Mouse (Mus musculus): ENCODE data around the gene Mrgpra6. TPM values are rescaled to one million over a fixed set of nuclear protein-coding genes. Genes with fewer than 3 reads are reported as not detected.

Mrgpra6 gene
- total and polyA plus RNA-seq, 3 experiments, result not detected

- no peak for DNase-seq (ENCODE audit: extremely low read depth)
- H3K9me3 ChIP-seq (replicated peaks; ENCODE audit: low read length), result peaks cover 2% of the 10 kb centered on the region
- no peak for TF ChIP-seq UBTF (IDR thresholded peaks at IDR 0.05; ENCODE audit: low read depth, low read length)
- peak in 1 of 2 experiments; percentile 25; a peak in 2 of 4 replicates for TF ChIP-seq CTCF (conservative IDR thresholded peaks at IDR 0.05 in 1 of 2, IDR thresholded peaks at IDR 0.05 in 1 of 2; ENCODE audit: low read depth in 2 of 2, low read length in 2 of 2)
- TF ChIP-seq POLR2A (IDR thresholded peaks at IDR 0.05; ENCODE audit: low read depth, low read length), result no peak
- no peak for TF ChIP-seq E2F4 (IDR thresholded peaks at IDR 0.05; ENCODE audit: insufficient replicate concordance, low read depth, low read length)
- TF ChIP-seq POLR2AphosphoS2 (IDR thresholded peaks at IDR 0.05; ENCODE audit: low read depth, low read length), result no peak
- dilution Hi-C loops (cut with MboI; ENCODE audit: extremely low pct_ligation_motif_present, extremely low pct_unique_long_range_greater_than_20kb, low sequenced_read_pairs), result no loop called here
- no peak overlapping the region for H3K4me3 ChIP-seq (replicated peaks in 1 of 3; ENCODE audit: low read depth in 2 of 3, low read length in 2 of 3, poor library complexity in 1 of 3)
- H3K79me2 ChIP-seq (replicated peaks; ENCODE audit: control insufficient read depth, extremely low read depth, insufficient read depth, poor library complexity, severe bottlenecking), result no peaks in the 10 kb centered on the region
- no peak overlapping the region for H3K9ac ChIP-seq (ENCODE audit: insufficient read depth, low read depth)
- H3K27ac ChIP-seq (ENCODE audit: insufficient read depth, low read depth), result no peak overlapping the region
- no peak overlapping the region for H3K4me2 ChIP-seq (ENCODE audit: insufficient read depth, low read depth, poor library complexity, severe bottlenecking)
- peaks cover 0 to 8% of the 10 kb centered on the region in 2 experiments; a peak in 2 of 4 replicates for H3K4me1 ChIP-seq (ENCODE audit: control insufficient read depth in 1 of 2, insufficient read depth in 2 of 2)
- H3K27me3 ChIP-seq (replicated peaks), result peaks cover 10% of the 10 kb centered on the region
- in situ Hi-C loops (cut with MboI; ENCODE audit: low pct_ligation_motif_present, low pct_unique_long_range_greater_than_20kb, low sequenced_read_pairs), result no loop called here
- H3K36me3 ChIP-seq (replicated peaks in 1 of 2; ENCODE audit: control insufficient read depth in 1 of 2, insufficient read depth in 1 of 2, low read length in 1 of 2), result no peaks in the 10 kb centered on the region
These were observed 49.3 kb downstream of the Mrgpra6 start for GRCm38 (mm10) chr7:47155396-47155795.

GRCm38 (mm10) chr7:47150420-47151061, 54.2 kb downstream of the Mrgpra6 start:
- no peaks in the 10 kb centered on the region for H3K79me2 ChIP-seq (replicated peaks; ENCODE audit: control insufficient read depth, extremely low read depth, insufficient read depth, poor library complexity, severe bottlenecking)
- no peak overlapping the region for H3K4me3 ChIP-seq (replicated peaks in 1 of 3; ENCODE audit: low read depth in 2 of 3, low read length in 2 of 3, poor library complexity in 1 of 3)
- H3K9me3 ChIP-seq (replicated peaks; ENCODE audit: low read length), result peaks cover 1% of the 10 kb centered on the region
- H3K27me3 ChIP-seq (replicated peaks), result peaks cover 6% of the 10 kb centered on the region
- no peak overlapping the region for H3K9ac ChIP-seq (ENCODE audit: insufficient read depth, low read depth)
- peak overlapping the region; percentile 84; the same call in 1 of the 2 replicates for H3K4me2 ChIP-seq (ENCODE audit: insufficient read depth, low read depth, poor library complexity, severe bottlenecking)
- dilution Hi-C loops (cut with MboI; ENCODE audit: extremely low pct_ligation_motif_present, extremely low pct_unique_long_range_greater_than_20kb, low sequenced_read_pairs) (no loop called here), in situ Hi-C loops (cut with MboI; ENCODE audit: low pct_ligation_motif_present, low pct_unique_long_range_greater_than_20kb, low sequenced_read_pairs) (no loop called here)
- H3K27ac ChIP-seq (ENCODE audit: insufficient read depth, low read depth), result no peak overlapping the region
- no peaks in the 10 kb centered on the region for H3K36me3 ChIP-seq (replicated peaks in 1 of 2; ENCODE audit: control insufficient read depth in 1 of 2, insufficient read depth in 1 of 2, low read length in 1 of 2)
- TF ChIP-seq HCFC1 (IDR thresholded peaks at IDR 0.05; ENCODE audit: low read depth, low read length), result no peak
- TF ChIP-seq USF2 (conservative IDR thresholded peaks at IDR 0.05; ENCODE audit: low read depth, low read length), result no peak
- peak; percentile 79 for TF ChIP-seq ZC3H11A (IDR thresholded peaks at IDR 0.05; ENCODE audit: low read depth, low read length)
- TF ChIP-seq RAD21 (IDR thresholded peaks at IDR 0.05; ENCODE audit: low read depth, low read length), result peak; percentile 99
- no peak for TF ChIP-seq CHD2 (IDR thresholded peaks at IDR 0.05; ENCODE audit: low read length)
- TF ChIP-seq BHLHE40 (IDR thresholded peaks at IDR 0.05; ENCODE audit: low read depth, low read length), result no peak
- no peak for TF ChIP-seq POLR2AphosphoS2 (IDR thresholded peaks at IDR 0.05; ENCODE audit: low read depth, low read length)
- TF ChIP-seq CTCF (conservative IDR thresholded peaks at IDR 0.05 in 1 of 2, IDR thresholded peaks at IDR 0.05 in 1 of 2; ENCODE audit: low read depth in 2 of 2, low read length in 2 of 2), result peak; percentile 85 to 91
- TF ChIP-seq SMC3 (IDR thresholded peaks at IDR 0.05; ENCODE audit: low read depth, low read length), result peak; percentile 86
- TF ChIP-seq NRF1 (IDR thresholded peaks at IDR 0.05; ENCODE audit: low read depth, low read length), result no peak
- TF ChIP-seq CHD1 (IDR thresholded peaks at IDR 0.05; ENCODE audit: low read depth, low read length), result no peak
- TF ChIP-seq TBP (conservative IDR thresholded peaks at IDR 0.05; ENCODE audit: low read depth, low read length), result no peak
- peak; percentile 63 for DNase-seq (ENCODE audit: extremely low read depth)
- H3K4me1 ChIP-seq (ENCODE audit: control insufficient read depth in 1 of 2, insufficient read depth in 2 of 2), result peaks cover 0 to 14% of the 10 kb centered on the region in 2 experiments; a peak in 2 of 4 replicates

Data from CH12.LX (cell line).